11 mouse cellular contexts compared by ENCODE assay signal in genomic region chr9:43225481-43225880, GRCm38 (mm10). TPM values are rescaled to one million over a fixed set of nuclear protein-coding genes. Genes with fewer than 3 reads are reported as not detected.
DNase-seq lines count a peak whose midpoint lies in the region; ATAC-seq and TF ChIP-seq lines count a peak whose summit lies in the region.
"Had no signal": no experiment of that assay in that cellular context is flagged by ENCODE, and none has a peak within 500 bp of the region (broad histone marks: within the 10 kb centered on the region; RNA-seq: fewer than 3 reads in every experiment).

No protein-coding gene starts in this region.

- no peaks in the 10 kb centered on the region for H3K9me3 ChIP-seq in erythroblast, embryonic 14.5 days (ENCODE audit: control insufficient read depth, low read length)
- no peaks in the 10 kb centered on the region for H3K9me3 ChIP-seq in kidney, embryonic 14.5 days (ENCODE audit: control insufficient read depth, low read length)
- H3K9me3 ChIP-seq in intestine, embryonic 14.5 days (ENCODE audit: control insufficient read depth, low read length), result no peaks in the 10 kb centered on the region
- no peaks in the 10 kb centered on the region for H3K9me3 ChIP-seq in liver, embryonic 15.5 days (replicated peaks)
- H3K9me3 ChIP-seq: hindbrain, embryonic 15.5 days had no signal

- H3K27ac ChIP-seq in kidney, embryonic 14.5 days (ENCODE audit: low read depth, low read length), result peak overlapping the region; percentile 27; the same call in 1 of the 2 replicates
- H3K27ac ChIP-seq in intestine, embryonic 14.5 days (ENCODE audit: low read depth), result peak overlapping the region; percentile 67; the same call in 1 of the 2 replicates
- H3K27ac ChIP-seq in liver, embryonic 15.5 days (replicated peaks), result peak overlapping the region; percentile 72
- no peak overlapping the region for H3K27ac ChIP-seq in left cerebral cortex, adult 2 months
- H3K27ac ChIP-seq: hindbrain, embryonic 15.5 days had no signal

- H3K4me1 ChIP-seq in erythroblast, embryonic 14.5 days (ENCODE audit: control insufficient read depth), result peaks cover 83% of the 10 kb centered on the region
- H3K4me1 ChIP-seq in kidney, embryonic 14.5 days (ENCODE audit: control insufficient read depth, insufficient read depth, low read length), result peaks cover 21% of the 10 kb centered on the region
- peaks cover 57% of the 10 kb centered on the region for H3K4me1 ChIP-seq in intestine, embryonic 14.5 days (replicated peaks; ENCODE audit: control insufficient read depth, insufficient read depth, low read length)
- H3K4me1 ChIP-seq in liver, embryonic 15.5 days (replicated peaks), result peaks cover 74% of the 10 kb centered on the region
- H3K4me1 ChIP-seq: hindbrain, embryonic 15.5 days had no signal

- no peak for TF ChIP-seq CTCF in left cerebral cortex, adult 2 months (IDR thresholded peaks at IDR 0.05)

- 16% methylated on average over 2 of the region's 2 CpGs for WGBS in kidney, embryonic 14.5 days
- WGBS in intestine, embryonic 14.5 days, result 11% methylated on average over 2 of the region's 2 CpGs
- WGBS in liver, embryonic 15.5 days (ENCODE audit: insufficient replicate concordance), result 45% methylated on average over 2 of the region's 2 CpGs

- H3K9ac ChIP-seq in kidney, embryonic 14.5 days (ENCODE audit: low read depth, low read length), result no peak overlapping the region
- H3K9ac ChIP-seq in intestine, embryonic 14.5 days (ENCODE audit: low read length), result peak overlapping the region; percentile 14; the same call in 1 of the 2 replicates
- H3K9ac ChIP-seq in liver, embryonic 15.5 days, result peak overlapping the region; percentile 23; the same call in 1 of the 2 replicates
- H3K9ac ChIP-seq: hindbrain, embryonic 15.5 days had no signal

- no peaks in the 10 kb centered on the region for H3K27me3 ChIP-seq in erythroblast, embryonic 14.5 days (ENCODE audit: control insufficient read depth)
- H3K27me3 ChIP-seq in kidney, embryonic 14.5 days (ENCODE audit: control insufficient read depth, insufficient read depth, low read length), result no peaks in the 10 kb centered on the region
- H3K27me3 ChIP-seq in intestine, embryonic 14.5 days (replicated peaks; ENCODE audit: control insufficient read depth, insufficient read depth, low read length), result no peaks in the 10 kb centered on the region
- H3K27me3 ChIP-seq in liver, embryonic 15.5 days, result no peaks in the 10 kb centered on the region

- H3K36me3 ChIP-seq in erythroblast, embryonic 14.5 days (ENCODE audit: control insufficient read depth), result peaks cover 97% of the 10 kb centered on the region
- H3K36me3 ChIP-seq in kidney, embryonic 14.5 days (ENCODE audit: control insufficient read depth, insufficient read depth, low read length), result peaks cover 30% of the 10 kb centered on the region; the same call in 1 of the 2 replicates
- H3K36me3 ChIP-seq in intestine, embryonic 14.5 days (ENCODE audit: control insufficient read depth, insufficient read depth, low read length), result peaks cover 54% of the 10 kb centered on the region
- peaks cover 67% of the 10 kb centered on the region for H3K36me3 ChIP-seq in liver, embryonic 15.5 days (replicated peaks)
- H3K36me3 ChIP-seq: hindbrain, embryonic 15.5 days had no signal

- H3K4me3 ChIP-seq in erythroblast, embryonic 14.5 days (replicated peaks), result peak overlapping the region; percentile 66
- no peak overlapping the region for H3K4me3 ChIP-seq in kidney, embryonic 14.5 days (ENCODE audit: low read length)
- no peak overlapping the region for H3K4me3 ChIP-seq in intestine, embryonic 14.5 days (ENCODE audit: low read depth, low read length)
- no peak overlapping the region for H3K4me3 ChIP-seq in liver, embryonic 15.5 days (replicated peaks)
- no peak overlapping the region for H3K4me3 ChIP-seq in left cerebral cortex, adult 2 months
- H3K4me3 ChIP-seq: hindbrain, embryonic 15.5 days had no signal

- ATAC-seq in erythroblast, adult 5-6 weeks (replicated peaks; ENCODE audit: low FRiP score, poor library complexity, severe bottlenecking), result no peak
- no peak for ATAC-seq in kidney, embryonic 14.5 days (ENCODE audit: low FRiP score, low TSS enrichment)
- no peak for ATAC-seq in intestine, embryonic 14.5 days (replicated peaks; ENCODE audit: low FRiP score, low TSS enrichment, low read depth)
- ATAC-seq in liver, embryonic 15.5 days (ENCODE audit: insufficient read depth), result no peak

- intact Hi-C loops in left cerebral cortex, adult 2 months (cut with DNase I), result no loop called here

- no peak for DNase-seq in kidney, adult 18-20 months
- DNase-seq in intestine, embryonic 14.5 days (ENCODE audit: low spot score), result no peak
- DNase-seq in layer of hippocampus, postnatal 36 days, result no peak
- DNase-seq in left cerebral cortex, adult 2 months (ENCODE audit: extremely low spot score in 1 of 2, low spot score in 2 of 2), result no peak
- DNase-seq: cerebellum, adult 8-10 months; thymus, postnatal 4 days had no signal

- no peak overlapping the region for H3K4me2 ChIP-seq in kidney, embryonic 14.5 days (replicated peaks; ENCODE audit: low read depth, low read length)
- H3K4me2 ChIP-seq in intestine, embryonic 14.5 days (ENCODE audit: low read length), result no peak overlapping the region; the same call in 1 of the 2 replicates
- H3K4me2 ChIP-seq in liver, embryonic 15.5 days, result peak overlapping the region; percentile 57
- H3K4me2 ChIP-seq: hindbrain, embryonic 15.5 days had no signal

RNA-seq across cellular contexts. Expression of gene Oaf, which starts 14.2 kb away (rescaled TPM):
- polyA plus RNA-seq in erythroblast, embryonic 14.5 days (2012), result 12.3 and 12.6 TPM in 2 replicates
- 2.1 and 21.7 TPM in 2 replicates for total RNA-seq in erythroblast, adult 5-6 weeks (2015; ENCODE audit: low replicate concordance)
- 1.8 and 3.7 TPM in 2 replicates for total RNA-seq in erythroblast, adult 5-6 weeks (2017; ENCODE audit: low replicate concordance)
- 88.5 and 88.9 TPM in 2 replicates for polyA plus RNA-seq in kidney, embryonic 14.5 days (2014; fragmentation: Nextera tagmentation; extraction: Ambion mirVana)
- polyA plus RNA-seq in intestine, embryonic 14.5 days (2014; fragmentation: Nextera tagmentation; extraction: Ambion mirVana), result 108 and 118 TPM in 2 replicates
- polyA plus RNA-seq in liver, embryonic 15.5 days (2015; fragmentation: Nextera tagmentation; extraction: Ambion mirVana), result 26.8 and 30.0 TPM in 2 replicates
- 10 to 100 TPM; 13.1 to 17.7 TPM for total RNA-seq in layer of hippocampus, postnatal 36 days (2021)
- total RNA-seq in left cerebral cortex, adult 2 months (2021), result 10 to 100 TPM; 13.3 to 18.0 TPM

RNA-seq across cellular contexts. Expression of gene Pou2f3, which starts 15.3 kb away (rescaled TPM):
- polyA plus RNA-seq in erythroblast, embryonic 14.5 days (2012), result not detected in 2 replicates
- not detected in 2 replicates for total RNA-seq in erythroblast, adult 5-6 weeks (2015; ENCODE audit: low replicate concordance)
- not detected in 2 replicates for total RNA-seq in erythroblast, adult 5-6 weeks (2017; ENCODE audit: low replicate concordance)
- polyA plus RNA-seq in kidney, embryonic 14.5 days (2014; fragmentation: Nextera tagmentation; extraction: Ambion mirVana), result 0.11 TPM in 1 of 2 replicates, not detected in the other
- polyA plus RNA-seq in intestine, embryonic 14.5 days (2014; fragmentation: Nextera tagmentation; extraction: Ambion mirVana), result 0.89 and 1.3 TPM in 2 replicates
- not detected in 2 replicates for polyA plus RNA-seq in liver, embryonic 15.5 days (2015; fragmentation: Nextera tagmentation; extraction: Ambion mirVana)
- total RNA-seq in layer of hippocampus, postnatal 36 days (2021), result under 1 TPM; 0.30 to 0.56 TPM
- total RNA-seq in left cerebral cortex, adult 2 months (2021), result under 1 TPM; 0.16 to 0.65 TPM
